Mouse (Mus musculus) thymus, adult 2 months (tissue): ENCODE results near the gene Tas2r119.

Source experiments
- CTCF ChIP-seq: fragments of 200-500 bp; IDR thresholded peaks from 2 replicates; pipeline ENCODE4 v1.5.1; 2012; ENCODE audit warnings: mild to moderate bottlenecking, control low read depth, low read length, moderate library complexity, borderline replicate concordance; ENCODE audit not compliant: control insufficient read depth, poor library complexity, insufficient read depth; ENCODE audit errors: extremely low read depth
- POLR2A ChIP-seq: fragments of 200-500 bp; IDR thresholded peaks from 2 replicates; pipeline ENCODE4 v1.6.1; 2012; ENCODE audit warnings: mild to moderate bottlenecking, low read length, control low read depth, moderate library complexity; ENCODE audit not compliant: control insufficient read depth, poor library complexity, insufficient read depth; ENCODE audit errors: extremely low read depth

DNA sequence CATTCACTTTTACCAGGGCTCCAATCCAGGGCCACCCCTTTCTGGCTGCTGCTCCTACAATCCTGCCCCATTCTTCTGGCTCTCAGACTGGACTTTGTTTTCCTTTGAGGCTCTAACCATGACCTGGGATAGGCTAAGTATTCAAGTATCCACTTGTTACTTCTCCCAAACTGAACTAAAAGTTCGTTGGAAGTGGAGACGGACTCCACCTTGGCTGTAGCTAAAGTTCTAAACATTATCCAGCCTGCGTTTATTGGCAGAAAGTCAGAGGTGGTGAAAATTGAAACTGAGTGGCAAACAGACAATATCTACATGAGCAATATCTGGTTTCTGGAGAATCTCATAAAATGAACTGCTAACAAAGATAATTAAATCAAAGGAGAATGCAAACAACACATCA is 12.8 kb downstream of the Tas2r119 start:
- TF ChIP-seq POLR2A (no peak), CTCF (no peak)
